Mouse (Mus musculus) kidney, adult 2 months (tissue): Measurements from ENCODE around the gene Ptpdc1.

Experiments
- CTCF ChIP-seq: fragments of 200-500 bp; conservative IDR thresholded peaks from 2 replicates; pipeline ENCODE4 v1.5.1; 2011; ENCODE audit warnings: low read depth, mild to moderate bottlenecking, control low read depth, low read length, moderate library complexity, mixed read lengths; ENCODE audit not compliant: insufficient read depth, insufficient read length
- POLR2A ChIP-seq: fragments of 200-500 bp; IDR thresholded peaks from one replicate; pipeline ENCODE4 v1.6.1; 2011; ENCODE audit warnings: low read depth, low read length, control low read depth

DNA sequence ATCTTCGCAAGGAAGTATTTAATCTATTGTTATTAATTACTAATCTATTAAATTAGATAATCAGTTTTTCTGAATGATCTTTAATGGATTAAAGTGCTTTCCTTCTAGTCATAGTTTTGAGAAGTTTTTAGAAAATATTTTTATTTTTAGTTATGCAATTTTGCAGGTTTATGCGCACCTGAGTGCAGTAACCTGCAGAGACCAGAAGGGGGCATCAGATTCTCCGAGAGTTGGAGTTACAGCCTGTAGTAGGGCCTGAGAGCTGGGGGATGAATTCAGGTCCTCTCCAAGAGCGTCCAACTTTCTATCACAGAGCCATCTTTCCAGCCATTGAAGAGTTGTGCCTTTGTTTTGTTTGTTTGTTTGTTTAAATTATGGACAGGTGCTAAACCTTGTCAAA is 21.2 kb upstream of the Ptpdc1 start:
- TF ChIP-seq CTCF (no peak), POLR2A (no peak)
